24 mouse cellular contexts compared by ENCODE assay signal in the genomic region with DNA sequence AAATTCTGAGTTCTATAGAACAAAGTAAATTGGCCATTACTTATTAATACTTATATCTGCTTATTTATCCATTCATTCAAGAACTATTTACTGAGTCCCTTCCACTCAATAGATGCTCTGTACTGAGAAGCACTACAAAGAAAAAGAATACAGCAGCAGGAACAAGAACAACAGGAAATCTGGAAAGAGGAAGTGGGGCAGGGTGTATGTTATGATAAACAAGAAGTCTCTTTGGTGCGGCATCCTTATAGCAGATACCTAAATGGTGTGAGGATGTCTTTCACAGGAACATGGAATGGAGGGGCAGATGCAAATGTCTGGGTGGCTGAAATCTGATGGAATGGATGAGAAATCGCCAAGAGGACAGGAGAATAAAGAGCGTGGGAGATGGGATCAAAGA.
DNase-seq lines count a peak whose midpoint lies in the region; ATAC-seq and TF ChIP-seq lines count a peak whose summit lies in the region.
"Had no signal": no experiment of that assay in that cellular context is flagged by ENCODE, and none has a peak within 500 bp of the region (broad histone marks: within the 10 kb centered on the region; RNA-seq: fewer than 3 reads in every experiment).

No protein-coding gene starts in this region.

- peaks cover 8% of the 10 kb centered on the region; the same call in 1 of the 2 replicates for H3K4me1 ChIP-seq in midbrain, embryonic 14.5 days (ENCODE audit: control insufficient read depth, insufficient read depth, low read length)
- H3K4me1 ChIP-seq: embryonic facial prominence, embryonic 10.5 days; embryonic facial prominence, embryonic 12.5 days; forebrain, embryonic 13.5 days; forebrain, embryonic 15.5 days had no signal

- H3K27ac ChIP-seq in left cerebral cortex, adult 2 months = peak overlapping the region; percentile 85
- no peak overlapping the region for H3K27ac ChIP-seq in midbrain, embryonic 14.5 days (replicated peaks; ENCODE audit: low read depth, low read length)
- H3K27ac ChIP-seq: embryonic facial prominence, embryonic 10.5 days; embryonic facial prominence, embryonic 12.5 days; forebrain, embryonic 13.5 days; forebrain, embryonic 15.5 days had no signal

- intact Hi-C loops in left cerebral cortex, adult 2 months (cut with DNase I) = no loop called here
- intact Hi-C loops in left cerebral cortex, postnatal 14 days (cut with DNase I) = no loop called here

- no peaks in the 10 kb centered on the region for H3K27me3 ChIP-seq in midbrain, embryonic 14.5 days (ENCODE audit: control insufficient read depth, insufficient read depth, low read length)
- H3K27me3 ChIP-seq: CH12.LX; embryonic facial prominence, embryonic 12.5 days; forebrain, embryonic 13.5 days; forebrain, embryonic 15.5 days; Patski had no signal

- no peaks in the 10 kb centered on the region for H3K36me3 ChIP-seq in midbrain, embryonic 14.5 days (ENCODE audit: control insufficient read depth, insufficient read depth, low read length)
- H3K36me3 ChIP-seq: embryonic facial prominence, embryonic 10.5 days; embryonic facial prominence, embryonic 12.5 days; forebrain, embryonic 15.5 days; G1E had no signal

- no peak overlapping the region for H3K4me3 ChIP-seq in left cerebral cortex, adult 2 months
- no peak overlapping the region for H3K4me3 ChIP-seq in midbrain, embryonic 14.5 days (replicated peaks; ENCODE audit: low read depth, low read length)
- H3K4me3 ChIP-seq: embryonic facial prominence, embryonic 10.5 days; embryonic facial prominence, embryonic 12.5 days; forebrain, embryonic 13.5 days; forebrain, embryonic 15.5 days had no signal

- H3K9me3 ChIP-seq in midbrain, embryonic 14.5 days (ENCODE audit: control insufficient read depth, low read length) = no peaks in the 10 kb centered on the region
- H3K9me3 ChIP-seq: embryonic facial prominence, embryonic 10.5 days; embryonic facial prominence, embryonic 12.5 days; forebrain, embryonic 13.5 days; forebrain, embryonic 15.5 days; G1E had no signal

- WGBS in midbrain, embryonic 14.5 days = 86% methylated on average over 3 of the region's 3 CpGs

- ATAC-seq in common myeloid progenitor, adult 5-6 weeks (replicated peaks; ENCODE audit: low read depth, poor library complexity, severe bottlenecking) = peak; percentile 77
- ATAC-seq in megakaryocyte progenitor cell, adult 5-6 weeks (replicated peaks; ENCODE audit: poor library complexity) = peak; percentile 37; the same call in 1 of the 2 replicates
- no peak for ATAC-seq in midbrain, embryonic 14.5 days (ENCODE audit: low FRiP score, low TSS enrichment)
- ATAC-seq: activated CD4-positive, CD25-positive, alpha-beta regulatory T cell, adult 4 months; CD4-positive, CD25-positive, alpha-beta regulatory T cell, adult 4 months; forebrain, embryonic 13.5 days; forebrain, embryonic 15.5 days; forebrain, postnatal 0 days; Patski had no signal

- H3K9ac ChIP-seq in midbrain, embryonic 14.5 days (replicated peaks; ENCODE audit: low read length) = no peak overlapping the region
- H3K9ac ChIP-seq: embryonic facial prominence, embryonic 12.5 days; forebrain, embryonic 13.5 days; forebrain, embryonic 15.5 days; forebrain, postnatal 0 days had no signal

- no peak for DNase-seq in left cerebral cortex, adult 2 months (ENCODE audit: extremely low spot score in 1 of 2, low spot score in 2 of 2)
- DNase-seq in left cerebral cortex, postnatal 14 days (ENCODE audit: low spot score in 2 of 2) = no peak
- no peak for DNase-seq in midbrain, embryonic 14.5 days
- no peak for DNase-seq in adrenal gland, postnatal 10 days
- DNase-seq: adrenal gland, adult 8-10 months; adrenal gland, postnatal 25 days; B cell, adult 2 months; cerebellum, adult 11 months; cerebellum, adult 2 months; cerebellum, adult 9-10 months; cerebellum, postnatal 10 days; cerebellum, postnatal 25 days; forebrain, postnatal 0 days had no signal

- H3K4me2 ChIP-seq in midbrain, embryonic 14.5 days (ENCODE audit: low read length) = no peak overlapping the region
- H3K4me2 ChIP-seq: embryonic facial prominence, embryonic 12.5 days; forebrain, embryonic 13.5 days; forebrain, embryonic 15.5 days had no signal

- no peak for TF ChIP-seq CTCF in left cerebral cortex, adult 2 months (IDR thresholded peaks at IDR 0.05)
